Mouse (Mus musculus): ENCODE results near the gene Olfr1084.
"Not testable (repeated sequence)": the region's sequence is repeated elsewhere in the genome, so short reads cannot be mapped to it uniquely, and the experiment has no call there.

- not testable (repeated sequence) for TF ChIP-seq POLR2A (IDR thresholded peaks at IDR 0.05; ENCODE audit: borderline replicate concordance, control insufficient read depth, low read depth, low read length); CTCF (IDR thresholded peaks at IDR 0.05; ENCODE audit: control insufficient read depth, insufficient read depth, low read length)
Measured at GRCm38 (mm10) chr2:86639625-86640024, at the start of gene Olfr1084.
